Mouse (Mus musculus) intestine, postnatal 0 days (tissue): ENCODE measurements around the gene Cdh12. TPM values are rescaled to one million over a fixed set of nuclear protein-coding genes. Genes with fewer than 3 reads are reported as not detected.
"Not testable (repeated sequence)": the region's sequence is repeated elsewhere in the genome, so short reads cannot be mapped to it uniquely, and the experiment has no call there.

Source experiments
- ATAC-seq: fragments of 200-750 bp; cut with Nextera tagmentation; 2 replicates; pipeline ENCODE4 v1.8.0; 2017; ENCODE audit warnings: mild to moderate bottlenecking, moderate TSS enrichment, moderate library complexity
- H3K27ac ChIP-seq: fragments of 300-500 bp; sonication (generic); 2 replicates; pipeline ENCODE4 v1.5.1; 2014; ENCODE audit warnings: mild to moderate bottlenecking, low read depth, low read length, moderate library complexity
- H3K27me3 ChIP-seq: fragments of 300-500 bp; sonication (generic); replicated peaks from 2 replicates; pipeline ENCODE4 v1.6.1; 2014; ENCODE audit warnings: low read length, mixed read lengths; ENCODE audit not compliant: control insufficient read depth, insufficient read depth
- H3K36me3 ChIP-seq: fragments of 300-500 bp; sonication (generic); 2 replicates; pipeline ENCODE4 v1.6.1; 2014; ENCODE audit warnings: mild to moderate bottlenecking, moderate library complexity; ENCODE audit not compliant: control insufficient read depth, insufficient read depth
- H3K4me1 ChIP-seq: fragments of 300-500 bp; sonication (generic); replicated peaks from 2 replicates; pipeline ENCODE4 v1.6.1; 2014; ENCODE audit warnings: antibody characterized with exemption, low read length, mixed read lengths; ENCODE audit not compliant: control insufficient read depth, insufficient read depth
- H3K4me2 ChIP-seq: fragments of 300-500 bp; sonication (generic); replicated peaks from 2 replicates; pipeline ENCODE4 v1.6.1; 2014; ENCODE audit warnings: low read depth, mild to moderate bottlenecking, moderate library complexity
- H3K4me3 ChIP-seq: fragments of 300-500 bp; sonication (generic); 2 replicates; pipeline ENCODE4 v1.5.1; 2014; ENCODE audit warnings: low read depth, low read length
- H3K9ac ChIP-seq: fragments of 300-500 bp; sonication (generic); 2 replicates; pipeline ENCODE4 v1.6.1; 2014; ENCODE audit warnings: mild to moderate bottlenecking, low read depth, low read length
- H3K9me3 ChIP-seq: fragments of 300-500 bp; sonication (generic); 2 replicates; pipeline ENCODE4 v1.6.1; 2016; ENCODE audit warnings: mixed run types; ENCODE audit not compliant: control insufficient read depth
- CTCF ChIP-seq: sonication (generic); IDR thresholded peaks from 2 replicates; pipeline ENCODE4 v1.5.1; 2016; ENCODE audit warnings: low read depth, mild to moderate bottlenecking, control low read depth, antibody characterized with exemption, moderate library complexity
- WGBS: fragments of 180-500 bp; shearing (Covaris S2); extraction: QIAGEN DNeasy Blood & Tissue Kit; methylation state at CpG from one replicate; pipeline ENCODE4 v1.1.7; 2014; 5-methylcytosine and 5-hydroxymethylcytosine counted together
- polyA plus RNA-seq: library from polyadenylated mRNA; unstranded; fragments of >200 nt; fragmentation: Nextera tagmentation; extraction: Ambion mirVana; gene quantifications from 2 replicates; pipeline ENCODE4 v1.2.1, GENCODE M21; 2015

The Cdh12 gene
- polyA plus RNA-seq, 1 experiment from 2014 or later: 0.10 TPM

- ATAC-seq: no peak
- no peak overlapping the region for H3K9ac ChIP-seq
- H3K27me3 ChIP-seq: no peaks in the 10 kb centered on the region
- no peak overlapping the region for H3K27ac ChIP-seq
- 84% methylated on average over 4 of the region's 4 CpGs for WGBS
- TF ChIP-seq CTCF: no peak
- no peaks in the 10 kb centered on the region for H3K4me1 ChIP-seq
- no peak overlapping the region for H3K4me2 ChIP-seq
- H3K9me3 ChIP-seq: no peaks in the 10 kb centered on the region
- H3K4me3 ChIP-seq: no peak overlapping the region
- no peaks in the 10 kb centered on the region for H3K36me3 ChIP-seq
Measured at GRCm38 (mm10) chr15:21146896-21147295, 697.8 kb downstream of the Cdh12 start.

- no peaks in the 10 kb centered on the region for H3K9me3 ChIP-seq
- no peaks in the 10 kb centered on the region for H3K36me3 ChIP-seq
- no peak overlapping the region for H3K4me2 ChIP-seq
- TF ChIP-seq CTCF: no peak
- no peak overlapping the region for H3K9ac ChIP-seq
- 84% methylated on average over 3 of the region's 3 CpGs for WGBS
- H3K27me3 ChIP-seq: no peaks in the 10 kb centered on the region
- no peak overlapping the region for H3K27ac ChIP-seq
- ATAC-seq: no peak
- no peak overlapping the region for H3K4me3 ChIP-seq
- no peaks in the 10 kb centered on the region for H3K4me1 ChIP-seq
Measured at GRCm38 (mm10) chr15:21153602-21154001, 704.5 kb downstream of the Cdh12 start.

- no peaks in the 10 kb centered on the region for H3K27me3 ChIP-seq
- ATAC-seq: no peak
- H3K27ac ChIP-seq: no peak overlapping the region
Measured at GRCm38 (mm10) chr15:21179727-21180126, 730.7 kb downstream of the Cdh12 start.

GRCm38 (mm10) chr15:21180191-21180590 lies 731.1 kb downstream of the Cdh12 start:
- no peaks in the 10 kb centered on the region for H3K9me3 ChIP-seq
- 75% methylated on average over 4 of the region's 4 CpGs for WGBS
- H3K4me1 ChIP-seq: no peaks in the 10 kb centered on the region
- ATAC-seq: no peak
- H3K4me3 ChIP-seq: no peak overlapping the region
- no peak overlapping the region for H3K9ac ChIP-seq
- no peak overlapping the region for H3K27ac ChIP-seq
- H3K36me3 ChIP-seq: no peaks in the 10 kb centered on the region
- H3K27me3 ChIP-seq: no peaks in the 10 kb centered on the region
- TF ChIP-seq CTCF: no peak
- no peak overlapping the region for H3K4me2 ChIP-seq

More at GRCm38 (mm10) chr15:21179727-21180126, 730.7 kb downstream of the Cdh12 start:
- H3K4me1 ChIP-seq: no peaks in the 10 kb centered on the region
- no peaks in the 10 kb centered on the region for H3K9me3 ChIP-seq
- H3K4me2 ChIP-seq: no peak overlapping the region
- H3K36me3 ChIP-seq: no peaks in the 10 kb centered on the region
- WGBS: 57% methylated on average over 5 of the region's 5 CpGs
- no peak for TF ChIP-seq CTCF
- no peak overlapping the region for H3K4me3 ChIP-seq
- H3K9ac ChIP-seq: no peak overlapping the region

GRCm38 (mm10) chr15:21185799-21186198 lies 736.7 kb downstream of the Cdh12 start:
- no peaks in the 10 kb centered on the region for H3K4me1 ChIP-seq
- no peak for ATAC-seq
- H3K4me2 ChIP-seq: no peak overlapping the region
- no peaks in the 10 kb centered on the region for H3K9me3 ChIP-seq
- H3K4me3 ChIP-seq: no peak overlapping the region
- no peaks in the 10 kb centered on the region for H3K36me3 ChIP-seq
- H3K27ac ChIP-seq: no peak overlapping the region
- H3K9ac ChIP-seq: no peak overlapping the region
- 52% methylated on average over 1 of the region's 1 CpGs for WGBS
- H3K27me3 ChIP-seq: no peaks in the 10 kb centered on the region
- no peak for TF ChIP-seq CTCF

GRCm38 (mm10) chr15:21210089-21210488 lies 761.0 kb downstream of the Cdh12 start:
- not testable (repeated sequence) for H3K9me3 ChIP-seq, H3K4me3 ChIP-seq, H3K36me3 ChIP-seq, H3K4me1 ChIP-seq, H3K27ac ChIP-seq, H3K9ac ChIP-seq, H3K4me2 ChIP-seq, ATAC-seq, H3K27me3 ChIP-seq
- WGBS: 89% methylated on average over 2 of the region's 2 CpGs

GRCm38 (mm10) chr15:21223006-21223405 lies 773.9 kb downstream of the Cdh12 start:
- 89% methylated on average over 5 of the region's 5 CpGs for WGBS
- no peak overlapping the region for H3K4me2 ChIP-seq
- H3K36me3 ChIP-seq: no peaks in the 10 kb centered on the region
- TF ChIP-seq CTCF: no peak
- no peaks in the 10 kb centered on the region for H3K27me3 ChIP-seq
- no peaks in the 10 kb centered on the region for H3K4me1 ChIP-seq
- no peak for ATAC-seq
- no peak overlapping the region for H3K4me3 ChIP-seq
- H3K27ac ChIP-seq: no peak overlapping the region
- no peak overlapping the region for H3K9ac ChIP-seq
- no peaks in the 10 kb centered on the region for H3K9me3 ChIP-seq
